Mouse (Mus musculus): ENCODE measurements around the gene Slc25a38.
A peak's percentile ranks its signal among the peaks of the same experiment; 100 is the strongest.
"Not testable (repeated sequence)": the region's sequence is repeated elsewhere in the genome, so short reads cannot be mapped to it uniquely, and the experiment has no call there.

The Slc25a38 gene

DNA sequence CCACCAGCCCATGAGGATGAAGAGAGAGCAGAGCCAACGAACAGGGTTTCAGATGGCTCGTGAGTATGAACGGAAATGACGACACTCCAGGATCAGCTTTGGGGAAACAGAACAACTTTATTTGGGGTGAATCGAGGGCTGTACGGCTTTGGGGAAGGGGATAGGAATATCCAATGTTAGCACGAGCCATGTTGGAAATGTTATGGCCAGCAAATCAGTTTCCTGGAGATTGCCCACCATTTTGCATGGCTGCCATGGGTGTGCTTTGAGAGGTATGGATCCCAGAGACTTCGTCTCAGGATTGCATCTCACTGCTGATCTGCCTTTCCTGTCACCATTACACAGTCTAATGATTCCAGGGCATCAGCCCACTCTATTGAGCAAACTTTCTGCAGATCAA is 10.9 kb upstream of the Slc25a38 start:
- no peak for DNase-seq (ENCODE audit: low spot score in 2 of 2)

DNA sequence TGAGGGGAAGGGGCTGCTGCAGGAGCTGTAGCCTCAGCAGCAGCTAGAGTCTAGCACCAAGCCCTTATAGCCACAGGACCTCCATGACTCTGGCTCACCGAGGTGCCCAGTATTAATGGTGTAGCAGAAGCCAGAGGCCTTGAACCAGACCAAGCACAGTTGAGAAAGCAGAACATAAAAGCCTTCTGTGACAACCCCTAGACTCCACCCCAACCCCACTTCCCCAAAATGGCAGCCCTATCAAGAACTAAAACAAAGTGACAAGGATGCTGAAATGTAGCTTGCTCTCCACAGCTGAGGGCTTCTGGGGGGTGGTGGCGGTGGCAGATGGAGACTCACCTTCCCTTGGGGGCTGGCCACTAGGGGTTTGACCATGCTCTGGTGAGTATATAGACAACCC is 9.0 kb upstream of the Slc25a38 start:
- no peak for DNase-seq (ENCODE audit: low spot score in 2 of 2)

DNA sequence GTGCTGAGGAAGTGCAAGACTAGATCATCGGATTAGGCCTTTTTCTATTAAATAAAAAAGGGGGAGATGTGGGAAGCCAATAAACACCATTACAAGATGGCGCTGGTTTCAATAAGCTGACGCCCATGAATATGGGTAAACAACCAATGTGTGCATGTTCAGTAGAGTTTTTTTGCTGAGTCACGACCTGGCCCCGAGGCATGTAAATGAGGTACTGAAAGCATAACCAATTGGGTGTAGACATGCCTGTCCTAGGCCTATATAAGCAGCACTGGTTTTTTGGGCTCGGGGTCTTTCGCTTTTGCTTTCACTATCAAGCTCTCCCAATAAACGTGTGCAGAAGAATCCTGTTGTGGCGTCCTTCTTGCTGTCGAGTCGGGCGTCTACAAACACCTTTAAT is 1.2 kb upstream of the Slc25a38 start:
- DNase-seq (ENCODE audit: low spot score in 2 of 2) = not testable (repeated sequence)

- no peak for DNase-seq (ENCODE audit: low spot score in 2 of 2)
These were observed 1.2 kb downstream of the Slc25a38 start for GRCm38 (mm10) chr9:120111156-120111945.

GRCm38 (mm10) chr9:120112472-120112871 is 2.3 kb downstream of the Slc25a38 start:
- DNase-seq (ENCODE audit: low spot score in 2 of 2) = no peak

GRCm38 (mm10) chr9:120113456-120113855 is 3.3 kb downstream of the Slc25a38 start:
- no peak for DNase-seq (ENCODE audit: low spot score in 2 of 2)

DNA sequence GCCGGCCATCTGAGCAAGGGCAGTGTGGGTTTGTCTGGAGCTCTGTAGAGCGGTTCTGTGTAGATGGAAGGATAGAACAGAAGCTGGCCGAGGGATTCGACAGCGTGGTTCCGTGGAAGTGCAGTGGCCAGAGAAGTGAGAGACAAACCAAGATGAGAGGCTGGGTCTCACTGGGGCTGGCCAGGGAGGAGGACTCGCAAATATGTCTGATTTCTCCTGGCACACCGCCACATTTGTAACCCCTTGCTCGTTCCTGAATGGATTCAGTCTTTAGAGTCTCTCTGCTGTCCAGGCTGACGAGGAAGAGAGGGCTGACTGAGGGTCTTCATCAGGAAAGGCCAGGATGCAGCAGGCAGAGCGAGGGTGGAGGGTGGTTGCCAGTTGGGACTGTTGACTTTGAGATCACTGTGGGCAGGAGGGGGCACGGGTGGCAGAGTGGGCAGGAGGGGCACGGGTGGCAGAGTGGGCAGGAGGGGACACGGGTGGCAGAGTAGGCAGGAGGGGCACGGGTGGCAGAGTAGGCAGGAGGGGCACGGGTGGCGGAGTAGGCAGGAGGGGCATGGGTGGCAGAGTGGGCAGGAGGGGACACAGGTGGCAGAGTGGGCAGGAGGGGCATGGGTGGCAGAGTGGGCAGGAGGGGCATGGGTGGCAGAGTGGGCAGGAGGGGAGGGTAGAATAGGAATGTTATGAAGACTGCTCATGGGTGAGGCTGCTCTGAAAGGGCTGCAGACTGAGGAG is 4.0 kb downstream of the Slc25a38 start:
- DNase-seq (ENCODE audit: low spot score in 2 of 2) = no peak

- no peak for DNase-seq (ENCODE audit: low spot score in 2 of 2)
These were observed 4.6 kb downstream of the Slc25a38 start for GRCm38 (mm10) chr9:120114789-120115151.

- DNase-seq (ENCODE audit: low spot score in 2 of 2) = peak; percentile 51
These were observed 5.4 kb downstream of the Slc25a38 start for GRCm38 (mm10) chr9:120115580-120115979.

GRCm38 (mm10) chr9:120116184-120116624 is 6.0 kb downstream of the Slc25a38 start:
- DNase-seq (ENCODE audit: low spot score in 2 of 2) = peak in 1 of 2 experiments; percentile 19

DNA sequence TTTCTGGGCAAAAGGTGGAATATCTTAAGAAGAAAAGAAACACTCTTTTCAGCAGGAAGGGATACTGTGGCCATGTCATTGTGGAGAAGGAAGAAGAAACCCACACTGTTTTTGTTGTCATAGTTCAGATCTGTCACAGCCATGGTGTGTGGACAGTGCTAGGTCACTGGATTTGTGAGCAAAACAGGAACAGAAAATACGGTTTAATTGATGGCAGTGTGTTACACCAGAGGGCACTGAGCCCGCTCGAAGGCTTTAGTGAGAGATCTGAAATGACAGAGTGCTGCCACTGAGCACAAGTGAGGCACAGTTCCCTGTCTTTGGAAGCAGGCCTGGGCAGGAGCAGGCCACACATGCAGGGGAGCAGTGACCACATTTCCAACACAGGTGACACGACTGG is 8.0 kb downstream of the Slc25a38 start:
- no peak for DNase-seq (ENCODE audit: low spot score in 2 of 2)

GRCm38 (mm10) chr9:120120503-120120902 is 10.3 kb downstream of the Slc25a38 start:
- DNase-seq (ENCODE audit: low spot score in 2 of 2) = no peak

- no peak for DNase-seq (ENCODE audit: low spot score in 2 of 2)
These were observed 16.7 kb downstream of the Slc25a38 start for GRCm38 (mm10) chr9:120126868-120127267.

DNA sequence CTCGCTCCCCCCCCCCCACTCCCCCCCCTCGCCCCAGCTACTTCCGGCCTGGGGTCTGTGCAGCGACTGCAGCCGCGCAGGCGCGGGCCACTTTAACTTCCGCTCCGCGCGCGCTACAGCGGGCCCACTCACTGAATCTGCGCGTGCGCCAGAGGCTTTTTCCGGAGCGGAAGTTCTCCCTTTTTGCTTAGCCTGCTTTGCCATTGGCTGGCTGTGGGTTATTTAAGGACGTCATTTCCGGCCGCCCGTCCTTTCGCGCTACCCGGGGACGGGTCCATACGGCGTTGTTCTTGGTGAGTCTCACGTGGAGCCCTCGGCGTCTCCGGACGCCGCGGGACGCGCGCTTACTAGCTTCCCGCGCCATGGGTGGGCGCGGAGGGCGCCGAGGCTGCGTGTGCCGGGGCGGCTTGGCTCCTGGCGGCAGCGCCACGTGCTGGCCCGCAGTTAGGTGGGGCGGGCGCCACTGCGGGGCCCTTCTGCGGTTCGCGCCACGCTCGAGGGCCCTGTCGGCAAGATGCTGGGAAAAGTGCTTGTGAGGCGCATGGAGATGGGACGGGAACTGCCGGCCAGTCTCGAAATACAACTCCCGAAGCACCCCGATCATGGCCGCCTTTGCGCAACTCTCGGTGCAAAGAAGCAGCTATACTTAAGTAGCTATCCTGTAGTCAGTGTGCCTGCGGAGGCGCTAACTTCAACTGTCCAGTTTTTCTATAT is 17.5 kb downstream of the Slc25a38 start, which contains the start of gene Rpsa:
TSS of gene Rpsa (plus strand) at position 152 of the 714 bp plus-strand sequence.
- DNase-seq (ENCODE audit: low spot score in 2 of 2) = peak; percentile 90

GRCm38 (mm10) chr9:120129276-120129675 is 19.1 kb downstream of the Slc25a38 start:
- no peak for DNase-seq (ENCODE audit: low spot score in 2 of 2)

DNA sequence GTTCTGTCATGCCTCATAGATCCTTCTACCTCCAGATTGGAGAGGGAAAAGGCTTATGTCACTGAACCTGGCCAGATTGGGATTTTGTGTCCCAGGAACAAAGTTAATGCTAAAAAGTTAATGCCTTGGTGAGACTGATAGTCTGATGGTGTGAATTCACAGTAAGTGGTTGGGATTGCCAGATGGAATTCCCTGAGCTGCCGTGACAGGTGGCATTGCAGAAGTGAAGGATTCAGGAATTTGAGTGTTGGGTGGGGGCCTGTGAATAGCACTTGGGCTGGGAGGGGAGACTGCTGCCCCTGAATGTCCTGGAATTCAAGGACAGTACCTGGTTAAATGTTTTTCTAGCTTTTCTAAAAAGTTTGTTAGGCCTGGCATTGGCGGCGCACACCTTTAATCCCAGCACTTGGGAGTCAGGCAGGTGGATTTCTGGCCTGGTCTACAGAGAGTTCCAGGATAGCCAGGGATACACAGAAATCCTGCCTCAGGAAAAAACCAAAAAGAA is 21.7 kb downstream of the Slc25a38 start:
- DNase-seq (ENCODE audit: low spot score in 2 of 2) = no peak

DNA sequence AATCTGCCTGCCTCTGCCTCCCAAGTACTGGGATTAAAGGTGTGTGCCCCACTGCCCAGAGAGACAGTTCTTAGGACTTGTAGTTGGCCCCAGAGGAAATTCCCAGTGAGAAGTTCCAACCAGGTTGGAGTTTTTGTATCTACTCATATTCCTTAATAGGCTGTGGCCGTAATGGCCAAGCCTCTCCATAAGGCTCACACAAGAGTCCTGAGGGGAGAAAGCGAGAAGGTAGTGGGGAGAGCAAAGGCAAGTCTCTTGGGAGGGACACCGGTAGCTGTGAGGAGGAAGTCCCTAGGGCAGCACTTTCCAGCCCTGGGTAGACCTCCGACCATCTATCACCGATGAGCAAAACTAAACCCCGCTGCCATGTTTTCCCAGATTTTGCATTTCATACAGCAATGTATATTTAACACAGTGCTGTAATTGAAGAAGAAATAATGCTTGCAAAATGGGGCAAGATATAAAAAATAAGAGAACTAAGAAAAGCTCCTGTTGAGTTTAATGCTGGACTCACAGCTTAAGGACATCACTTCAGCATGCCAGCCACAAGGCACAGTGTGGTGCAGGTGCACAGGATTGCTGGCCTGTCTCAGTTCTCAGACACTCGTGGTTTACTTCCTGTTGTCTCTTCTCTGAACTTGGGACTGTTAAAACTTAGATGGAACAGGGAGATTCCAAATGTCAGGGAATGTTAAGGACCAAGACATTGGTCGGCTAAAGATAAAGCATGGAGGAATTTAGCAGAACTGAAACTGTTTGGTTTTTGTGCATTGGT is 23.0 kb downstream of the Slc25a38 start:
- no peak for DNase-seq (ENCODE audit: low spot score in 2 of 2)

- DNase-seq (ENCODE audit: low spot score in 2 of 2) = no peak
These were observed 23.7 kb downstream of the Slc25a38 start for GRCm38 (mm10) chr9:120133755-120134475.

- DNase-seq (ENCODE audit: low spot score in 2 of 2) = no peak
These were observed 24.5 kb downstream of the Slc25a38 start for GRCm38 (mm10) chr9:120134529-120135160.

GRCm38 (mm10) chr9:120135454-120135853 is 25.3 kb downstream of the Slc25a38 start:
- DNase-seq (ENCODE audit: low spot score in 2 of 2) = no peak

Data from spleen, postnatal 14 days (tissue).